ENCODE assay signal across 20 mouse cellular contexts in genomic region chr11:114367779-114368178, GRCm38 (mm10).
DNase-seq lines count a peak whose midpoint lies in the region; ATAC-seq and TF ChIP-seq lines count a peak whose summit lies in the region.
"Had no signal": no experiment of that assay in that cellular context is flagged by ENCODE, and none has a peak within 500 bp of the region (broad histone marks: within the 10 kb centered on the region; RNA-seq: fewer than 3 reads in every experiment).

No protein-coding gene starts in this region.

- peaks cover 10% of the 10 kb centered on the region; the same call in 1 of the 2 replicates for H3K27me3 ChIP-seq in lung, embryonic 15.5 days
- no peaks in the 10 kb centered on the region for H3K27me3 ChIP-seq in stomach, embryonic 14.5 days (ENCODE audit: control insufficient read depth, insufficient read depth, low read length)
- H3K27me3 ChIP-seq in stomach, postnatal 0 days (ENCODE audit: control insufficient read depth, insufficient read depth, low read length), result no peaks in the 10 kb centered on the region
- H3K27me3 ChIP-seq: Patski had no signal

- no peak overlapping the region for H3K4me3 ChIP-seq in lung, embryonic 15.5 days
- H3K4me3 ChIP-seq in stomach, embryonic 14.5 days (ENCODE audit: low read depth, low read length), result no peak overlapping the region
- no peak overlapping the region for H3K4me3 ChIP-seq in stomach, postnatal 0 days (ENCODE audit: low read depth, low read length)

- WGBS in lung, embryonic 15.5 days, result 73% methylated on average over 8 of the region's 8 CpGs
- 77% methylated on average over 8 of the region's 8 CpGs for WGBS in stomach, embryonic 14.5 days
- 65% methylated on average over 7 of the region's 8 CpGs for WGBS in stomach, postnatal 0 days

- DNase-seq in heart, adult 11 months, result peak; percentile 66
- DNase-seq in heart, adult 18-20 months, result no peak
- DNase-seq in lung, postnatal 14 days, result no peak
- no peak for DNase-seq in stomach, postnatal 0 days (ENCODE audit: low spot score)
- DNase-seq: adrenal gland, adult 2 months; adrenal gland, adult 8-10 months; adrenal gland, postnatal 10 days; adrenal gland, postnatal 14 days; adrenal gland, postnatal 25 days; adrenal gland, postnatal 36 days; B cell, adult 2 months; cerebellum, adult 11 months; cerebellum, adult 11-12 months; cerebellum, adult 18-20 months had no signal

- H3K36me3 ChIP-seq in lung, embryonic 15.5 days, result no peaks in the 10 kb centered on the region
- H3K36me3 ChIP-seq in stomach, embryonic 14.5 days (ENCODE audit: control insufficient read depth, insufficient read depth, low read length), result no peaks in the 10 kb centered on the region
- H3K36me3 ChIP-seq in stomach, postnatal 0 days (ENCODE audit: control insufficient read depth, insufficient read depth, low read length), result no peaks in the 10 kb centered on the region
- H3K36me3 ChIP-seq: G1E had no signal

- no peaks in the 10 kb centered on the region for H3K9me3 ChIP-seq in lung, embryonic 15.5 days
- no peaks in the 10 kb centered on the region for H3K9me3 ChIP-seq in stomach, embryonic 14.5 days (ENCODE audit: control insufficient read depth, low read depth, low read length)
- no peaks in the 10 kb centered on the region for H3K9me3 ChIP-seq in stomach, postnatal 0 days (ENCODE audit: control insufficient read depth, low read length)

- no peak overlapping the region for H3K4me2 ChIP-seq in lung, embryonic 15.5 days
- no peak overlapping the region for H3K4me2 ChIP-seq in stomach, embryonic 14.5 days (replicated peaks; ENCODE audit: low read depth, low read length)
- H3K4me2 ChIP-seq in stomach, postnatal 0 days (replicated peaks; ENCODE audit: low read depth), result no peak overlapping the region

- peak; percentile 52; the same call in 1 of the 2 replicates for ATAC-seq in lung, embryonic 15.5 days (ENCODE audit: borderline replicate concordance, extremely low read depth, low FRiP score, low TSS enrichment)
- 0 out of 2 replicates have a peak, but pooled peaks have one; percentile 18 for ATAC-seq in stomach, embryonic 14.5 days (ENCODE audit: insufficient number of reproducible peaks, insufficient read depth, low FRiP score, low read depth)
- ATAC-seq in stomach, postnatal 0 days (ENCODE audit: low FRiP score, low TSS enrichment), result no peak
- ATAC-seq: activated CD4-positive, CD25-positive, alpha-beta regulatory T cell, adult 4 months; CD4-positive, CD25-positive, alpha-beta regulatory T cell, adult 4 months; Patski had no signal

- no peak for TF ChIP-seq CTCF in stomach, postnatal 0 days (IDR thresholded peaks at IDR 0.05; ENCODE audit: low read depth)

- H3K27ac ChIP-seq in lung, embryonic 15.5 days, result no peak overlapping the region
- no peak overlapping the region for H3K27ac ChIP-seq in stomach, embryonic 14.5 days (ENCODE audit: low read length)
- H3K27ac ChIP-seq in stomach, postnatal 0 days (replicated peaks), result no peak overlapping the region

- H3K4me1 ChIP-seq in lung, embryonic 15.5 days, result 0 out of 2 replicates have a peak, but pooled peaks cover 5% of the 10 kb centered on the region
- 0 out of 2 replicates have a peak, but pooled peaks cover 3% of the 10 kb centered on the region for H3K4me1 ChIP-seq in stomach, embryonic 14.5 days (ENCODE audit: control insufficient read depth, insufficient read depth, low read length)
- no peaks in the 10 kb centered on the region for H3K4me1 ChIP-seq in stomach, postnatal 0 days (replicated peaks; ENCODE audit: control insufficient read depth, insufficient read depth)

- H3K9ac ChIP-seq in lung, embryonic 15.5 days, result no peak overlapping the region
- H3K9ac ChIP-seq in stomach, embryonic 14.5 days (replicated peaks; ENCODE audit: low read depth, low read length), result no peak overlapping the region
- no peak overlapping the region for H3K9ac ChIP-seq in stomach, postnatal 0 days (ENCODE audit: low read length)

- TF ChIP-seq EP300 in stomach, postnatal 0 days (optimal IDR thresholded peaks at IDR 0.05), result no peak
